ENCODE assay signal across 9 mouse cellular contexts in the genomic region with DNA sequence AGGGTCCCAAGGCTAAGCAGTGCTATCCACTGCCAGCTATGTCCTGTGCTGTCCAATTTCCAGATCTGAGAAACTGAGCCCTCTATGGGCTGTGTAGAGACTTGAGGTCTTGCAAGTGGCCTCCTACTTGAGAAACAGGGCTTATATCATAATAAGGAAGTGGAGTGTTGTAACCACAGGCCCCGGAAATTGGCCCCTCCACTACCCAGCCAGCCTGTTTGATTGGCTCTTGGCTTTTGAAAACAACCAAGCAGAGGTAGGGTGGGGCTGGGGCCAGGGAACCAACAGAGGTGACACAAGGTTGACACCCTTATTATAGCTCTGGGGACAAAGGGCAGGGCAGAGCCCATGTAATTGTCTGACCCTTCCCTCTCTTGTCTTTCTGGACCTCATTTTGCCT. TPM values are rescaled to one million over a fixed set of nuclear protein-coding genes. Genes with fewer than 3 reads are reported as not detected.
DNase-seq lines count a peak whose midpoint lies in the region; ATAC-seq and TF ChIP-seq lines count a peak whose summit lies in the region.
"Had no signal": no experiment of that assay in that cellular context is flagged by ENCODE, and none has a peak within 500 bp of the region (broad histone marks: within the 10 kb centered on the region; RNA-seq: fewer than 3 reads in every experiment).

No protein-coding gene starts in this region.

- H3K4me1 ChIP-seq in midbrain, embryonic 14.5 days (ENCODE audit: control insufficient read depth, insufficient read depth, low read length): peaks cover 77% of the 10 kb centered on the region
- peaks cover 54% of the 10 kb centered on the region for H3K4me1 ChIP-seq in midbrain, embryonic 11.5 days (ENCODE audit: control insufficient read depth, insufficient read depth, low read length)
- H3K4me1 ChIP-seq in forebrain, embryonic 15.5 days: peaks cover 77% of the 10 kb centered on the region
- H3K4me1 ChIP-seq in liver, embryonic 16.5 days (ENCODE audit: control insufficient read depth, low read depth, low read length): peaks cover 68% of the 10 kb centered on the region
- H3K4me1 ChIP-seq in olfactory bulb, adult 2 months (ENCODE audit: control insufficient read depth, insufficient read depth, low read length): peaks cover 63% of the 10 kb centered on the region

- DNase-seq in midbrain, embryonic 14.5 days: no peak
- DNase-seq in midbrain, embryonic 11.5 days (ENCODE audit: low spot score, missing footprints): no peak
- DNase-seq in left cerebral cortex, postnatal 10 days (ENCODE audit: extremely low spot score in 1 of 2, low spot score in 2 of 2): no peak
- no peak for DNase-seq in kidney, postnatal 4 days

- ATAC-seq in midbrain, embryonic 14.5 days (ENCODE audit: low FRiP score, low TSS enrichment): no peak
- no peak for ATAC-seq in midbrain, embryonic 11.5 days (ENCODE audit: low FRiP score)
- no peak for ATAC-seq in forebrain, embryonic 15.5 days (replicated peaks)
- peak; percentile 69 for ATAC-seq in liver, embryonic 16.5 days (ENCODE audit: low read depth)
- ATAC-seq in erythroid progenitor cell, adult 5-6 weeks (replicated peaks; ENCODE audit: low FRiP score, poor library complexity, severe bottlenecking): no peak

- H3K27ac ChIP-seq in midbrain, embryonic 14.5 days (replicated peaks; ENCODE audit: low read depth, low read length): no peak overlapping the region
- H3K27ac ChIP-seq in midbrain, embryonic 11.5 days (ENCODE audit: low read depth, low read length): no peak overlapping the region
- H3K27ac ChIP-seq in forebrain, embryonic 15.5 days (replicated peaks): no peak overlapping the region
- H3K27ac ChIP-seq in liver, embryonic 16.5 days (ENCODE audit: low read length): peak overlapping the region; percentile 70
- peak overlapping the region; percentile 22; the same call in 1 of the 2 replicates for H3K27ac ChIP-seq in olfactory bulb, adult 2 months (ENCODE audit: insufficient read depth, low read depth, low read length)

- peak overlapping the region; percentile 90 for H3K4me2 ChIP-seq in midbrain, embryonic 14.5 days (ENCODE audit: low read length)
- H3K4me2 ChIP-seq in midbrain, embryonic 11.5 days: no peak overlapping the region
- peak overlapping the region; percentile 73 for H3K4me2 ChIP-seq in forebrain, embryonic 15.5 days (replicated peaks)
- peak overlapping the region; percentile 25 for H3K4me2 ChIP-seq in liver, embryonic 16.5 days (ENCODE audit: low read depth, low read length)
- H3K4me2 ChIP-seq: limb, embryonic 15.5 days had no signal

- TF ChIP-seq CTCF in olfactory bulb, adult 2 months (IDR thresholded peaks at IDR 0.05; ENCODE audit: insufficient read depth, low read depth, low read length): no peak

- peak overlapping the region; percentile 98; the same call in 1 of the 2 replicates for H3K9ac ChIP-seq in midbrain, embryonic 14.5 days (replicated peaks; ENCODE audit: low read length)
- H3K9ac ChIP-seq in midbrain, embryonic 11.5 days (ENCODE audit: low read length): no peak overlapping the region
- no peak overlapping the region for H3K9ac ChIP-seq in forebrain, embryonic 15.5 days (replicated peaks)
- H3K9ac ChIP-seq in liver, embryonic 16.5 days (ENCODE audit: low read depth, low read length): no peak overlapping the region; the same call in 1 of the 2 replicates
- H3K9ac ChIP-seq: limb, embryonic 15.5 days had no signal

- H3K4me3 ChIP-seq in midbrain, embryonic 14.5 days (replicated peaks; ENCODE audit: low read depth, low read length): peak overlapping the region; percentile 93; the same call in 1 of the 2 replicates
- no peak overlapping the region for H3K4me3 ChIP-seq in midbrain, embryonic 11.5 days (ENCODE audit: low read depth, low read length)
- no peak overlapping the region; the same call in 1 of the 2 replicates for H3K4me3 ChIP-seq in forebrain, embryonic 15.5 days
- no peak overlapping the region for H3K4me3 ChIP-seq in liver, embryonic 16.5 days (ENCODE audit: low read depth, low read length)
- no peak overlapping the region for H3K4me3 ChIP-seq in olfactory bulb, adult 2 months (ENCODE audit: insufficient read depth, low read depth, low read length)
- H3K4me3 ChIP-seq: limb, embryonic 15.5 days had no signal

- WGBS in midbrain, embryonic 14.5 days: 71% methylated on average over 1 of the region's 1 CpGs
- 77% methylated on average over 1 of the region's 1 CpGs for WGBS in midbrain, embryonic 11.5 days
- 59% methylated on average over 1 of the region's 1 CpGs for WGBS in forebrain, embryonic 15.5 days
- whole genome bisulfite sequencing in liver, embryonic 16.5 days (ENCODE audit: insufficient replicate concordance): 4% methylated on average over 1 of the region's 1 CpGs
- 48% methylated on average over 1 of the region's 1 CpGs for WGBS in olfactory bulb, adult 2 months

- TF ChIP-seq POLR2A in olfactory bulb, adult 2 months (IDR thresholded peaks at IDR 0.05; ENCODE audit: insufficient read depth, low read depth, low read length): no peak

- intact Hi-C loops in left cerebral cortex, postnatal 10 days (cut with DNase I): no loop called here

- H3K27me3 ChIP-seq in midbrain, embryonic 14.5 days (ENCODE audit: control insufficient read depth, insufficient read depth, low read length): no peaks in the 10 kb centered on the region
- H3K27me3 ChIP-seq in midbrain, embryonic 11.5 days (ENCODE audit: control insufficient read depth, insufficient read depth, low read length): peaks cover 7% of the 10 kb centered on the region; the same call in 1 of the 2 replicates
- no peaks in the 10 kb centered on the region for H3K27me3 ChIP-seq in forebrain, embryonic 15.5 days
- peaks cover 3% of the 10 kb centered on the region for H3K27me3 ChIP-seq in liver, embryonic 16.5 days (ENCODE audit: control insufficient read depth, insufficient read depth, low read depth, low read length)
- H3K27me3 ChIP-seq: limb, embryonic 15.5 days had no signal

- H3K36me3 ChIP-seq in midbrain, embryonic 14.5 days (ENCODE audit: control insufficient read depth, insufficient read depth, low read length): no peaks in the 10 kb centered on the region
- no peaks in the 10 kb centered on the region for H3K36me3 ChIP-seq in midbrain, embryonic 11.5 days (ENCODE audit: control insufficient read depth, insufficient read depth, low read length)
- no peaks in the 10 kb centered on the region for H3K36me3 ChIP-seq in forebrain, embryonic 15.5 days
- no peaks in the 10 kb centered on the region for H3K36me3 ChIP-seq in liver, embryonic 16.5 days (ENCODE audit: control insufficient read depth, insufficient read depth)
- H3K36me3 ChIP-seq: limb, embryonic 15.5 days had no signal

- H3K9me3 ChIP-seq in midbrain, embryonic 14.5 days (ENCODE audit: control insufficient read depth, low read length): no peaks in the 10 kb centered on the region
- no peaks in the 10 kb centered on the region for H3K9me3 ChIP-seq in midbrain, embryonic 11.5 days (ENCODE audit: control insufficient read depth, low read length)
- no peaks in the 10 kb centered on the region for H3K9me3 ChIP-seq in forebrain, embryonic 15.5 days
- H3K9me3 ChIP-seq in liver, embryonic 16.5 days (replicated peaks; ENCODE audit: control insufficient read depth, low read length): no peaks in the 10 kb centered on the region
- H3K9me3 ChIP-seq: limb, embryonic 15.5 days had no signal

RNA-seq across cellular contexts. Expression of a gene that starts 3.9 kb away (rescaled TPM):
- polyA plus RNA-seq in midbrain, embryonic 14.5 days (2014; fragmentation: Nextera tagmentation; extraction: Ambion mirVana): 56.4 and 65.9 TPM in 2 replicates
- 11.9 and 12.9 TPM in 2 replicates for polyA plus RNA-seq in midbrain, embryonic 11.5 days (2014; fragmentation: Nextera tagmentation; extraction: Ambion mirVana)
- polyA plus RNA-seq in forebrain, embryonic 15.5 days (2015; fragmentation: Nextera tagmentation; extraction: Ambion mirVana): 71.9 and 75.0 TPM in 2 replicates
- 1.3 TPM in 2 replicates for polyA plus RNA-seq in liver, embryonic 16.5 days (2015; fragmentation: Nextera tagmentation; extraction: Ambion mirVana)
- 94.8 and 211 TPM in 2 replicates for polyA plus RNA-seq in olfactory bulb, adult 2 months (2012; ENCODE audit: insufficient read depth, insufficient read length, low replicate concordance, missing spikeins)
- 100 to 1,000 TPM; 329 to 393 TPM for total RNA-seq in left cerebral cortex, postnatal 10 days (2021)
- 23.4 and 36.0 TPM in 2 replicates for total RNA-seq in erythroid progenitor cell, adult 5-6 weeks (2015; ENCODE audit: low replicate concordance)
- 4.4 and 5.0 TPM in 2 replicates for total RNA-seq in erythroid progenitor cell, adult 5-6 weeks (2017; ENCODE audit: low replicate concordance)

Comparison
In these comparisons a context has a peak if more than half of its experiments do, and no peak if none do; other contexts are left out.
1. H3K27ac ChIP-seq: peak in liver, embryonic 16.5 days (single experiment) and olfactory bulb, adult 2 months (single experiment); none in midbrain, embryonic 14.5 days (single experiment), midbrain, embryonic 11.5 days (single experiment) and forebrain, embryonic 15.5 days (single experiment).